Mouse (Mus musculus) gastrocnemius, postnatal 36 days (tissue): ENCODE measurements around the gene Ankrd53. TPM values are rescaled to one million over a fixed set of nuclear protein-coding genes. Genes with fewer than 3 reads are reported as not detected.
"Not testable (repeated sequence)": the region's sequence is repeated elsewhere in the genome, so short reads cannot be mapped to it uniquely, and the experiment has no call there.

Experiments used
- DNase-seq, 2 experiments: peaks; one replicate each; pipeline ENCODE4 v3.0.0; 2022
- intact Hi-C: fragments of 180-260 bp; cut with DNase I; formaldehyde crosslinking; loops from one replicate; pipeline ENCODE4 v1.15.1; 2025
- total RNA-seq, 2 experiments: library from RNA; stranded (reverse); gene quantifications; 2 replicates each; pipeline ENCODE4 v1.2.3; 2021

Gene Ankrd53
- total RNA-seq, 2 experiments from 2014 or later, result not detected

GRCm38 (mm10) chr6:83756051-83756450 lies 6.4 kb upstream of the Ankrd53 start:
- intact Hi-C loops, result loop anchor here (5.0 kb wide), 1 partner anchor 156 kb away; no protein-coding TSS in a partner anchor
- no peak for DNase-seq

- intact Hi-C loops, result no loop called here
- DNase-seq, result no peak
These were observed 512 bp downstream of the Ankrd53 start for GRCm38 (mm10) chr6:83762880-83763431.

GRCm38 (mm10) chr6:83766982-83767381 lies 4.5 kb downstream of the Ankrd53 start:
- intact Hi-C loops, result no loop called here
- DNase-seq, result no peak

- no peak for DNase-seq
- intact Hi-C loops, result no loop called here
These were observed 6.0 kb downstream of the Ankrd53 start for GRCm38 (mm10) chr6:83768485-83768884.

GRCm38 (mm10) chr6:83774126-83774525 lies 11.7 kb downstream of the Ankrd53 start:
- intact Hi-C loops, result no loop called here
- no peak for DNase-seq

- DNase-seq, result no peak
- intact Hi-C loops, result no loop called here
These were observed 12.5 kb downstream of the Ankrd53 start for GRCm38 (mm10) chr6:83774781-83775563.

- DNase-seq, result peak; percentile 86 to 87
- intact Hi-C loops, result no loop called here
These were observed 13.3 kb downstream of the Ankrd53 start, which contains the start of gene Tex261 for GRCm38 (mm10) chr6:83775638-83776293. Gene Tex261, minus strand, starts transcription at chr6:83775813.

- intact Hi-C loops, result no loop called here
- no peak for DNase-seq
These were observed 15.9 kb downstream of the Ankrd53 start for GRCm38 (mm10) chr6:83778306-83778705.

- DNase-seq, result peak in 1 of 2 experiments; percentile 19
- intact Hi-C loops, result no loop called here
These were observed 16.6 kb downstream of the Ankrd53 start for GRCm38 (mm10) chr6:83779026-83779425.

- no peak for DNase-seq
- intact Hi-C loops, result no loop called here
These were observed 24.0 kb downstream of the Ankrd53 start for GRCm38 (mm10) chr6:83786426-83786825.

- intact Hi-C loops, result no loop called here
These were observed 26.1 kb downstream of the Ankrd53 start for GRCm38 (mm10) chr6:83788554-83788953.

GRCm38 (mm10) chr6:83790533-83790932 lies 28.1 kb downstream of the Ankrd53 start:
- intact Hi-C loops, DNase-seq: not testable (repeated sequence)

More at GRCm38 (mm10) chr6:83788554-83788953, 26.1 kb downstream of the Ankrd53 start:
- DNase-seq, result no peak

- intact Hi-C loops, result no loop called here
- no peak for DNase-seq
These were observed 28.9 kb downstream of the Ankrd53 start for GRCm38 (mm10) chr6:83791251-83791890.

- intact Hi-C loops, result no loop called here
- DNase-seq, result peak; percentile 88 to 94
These were observed 32.4 kb downstream of the Ankrd53 start, which contains the start of gene Nagk for GRCm38 (mm10) chr6:83794760-83795296. Gene Nagk, plus strand, starts transcription at chr6:83794982.

GRCm38 (mm10) chr6:83795492-83795900 lies 33.1 kb downstream of the Ankrd53 start:
- DNase-seq, result no peak
- intact Hi-C loops, result no loop called here

GRCm38 (mm10) chr6:83796686-83797085 lies 34.2 kb downstream of the Ankrd53 start:
- DNase-seq, result no peak
- intact Hi-C loops, result no loop called here

- intact Hi-C loops, result no loop called here
- DNase-seq, result no peak
These were observed 39.6 kb downstream of the Ankrd53 start for GRCm38 (mm10) chr6:83802033-83802432.

GRCm38 (mm10) chr6:83802846-83803245 lies 40.4 kb downstream of the Ankrd53 start:
- DNase-seq, result no peak
- intact Hi-C loops, result no loop called here

GRCm38 (mm10) chr6:83815801-83816200 lies 53.4 kb downstream of the Ankrd53 start:
- DNase-seq, result no peak
- intact Hi-C loops, result no loop called here
